Mouse (Mus musculus) megakaryocyte, embryonic 14.5 days (primary cell): ENCODE results near the gene Hdac1. TPM values are rescaled to one million over a fixed set of nuclear protein-coding genes. Genes with fewer than 3 reads are reported as not detected.
"Not testable (repeated sequence)": the region's sequence is repeated elsewhere in the genome, so short reads cannot be mapped to it uniquely, and the experiment has no call there.

Experiments used
- H3K27me3 ChIP-seq: replicated peaks from 2 replicates; pipeline ENCODE3; 2012; ENCODE audit warnings: inconsistent platforms
- H3K36me3 ChIP-seq: replicated peaks from 2 replicates; pipeline ENCODE3; 2012; ENCODE audit warnings: low read length, inconsistent platforms, mixed read lengths
- H3K4me1 ChIP-seq: 2 replicates; pipeline ENCODE4 v1.6.1; 2012; ENCODE audit warnings: inconsistent platforms
- H3K4me3 ChIP-seq: replicated peaks from 2 replicates; pipeline ENCODE3; 2012; ENCODE audit warnings: moderate library complexity, mild to moderate bottlenecking, inconsistent platforms
- H3K9me3 ChIP-seq: 2 replicates; pipeline ENCODE4 v1.6.1; 2012; ENCODE audit warnings: inconsistent platforms
- FLI1 ChIP-seq: IDR thresholded peaks from 2 replicates; pipeline ENCODE4 v1.6.1; 2012; ENCODE audit warnings: low read length, inconsistent platforms, mixed read lengths
- GATA1 ChIP-seq: IDR thresholded peaks from 3 replicates; pipeline ENCODE4 v1.6.1; 2012; ENCODE audit warnings: mixed read lengths, low read length, inconsistent platforms, borderline replicate concordance
- polyA plus RNA-seq: library from polyadenylated mRNA; stranded (reverse); fragments of >175 nt; gene quantifications from 2 replicates; pipeline ENCODE4 v1.2.3, GENCODE M21; 2012; ENCODE audit warnings: low replicate concordance; ENCODE audit not compliant: insufficient read depth

The Hdac1 gene
- polyA plus RNA-seq, 1 experiment: 38.0 TPM

DNA sequence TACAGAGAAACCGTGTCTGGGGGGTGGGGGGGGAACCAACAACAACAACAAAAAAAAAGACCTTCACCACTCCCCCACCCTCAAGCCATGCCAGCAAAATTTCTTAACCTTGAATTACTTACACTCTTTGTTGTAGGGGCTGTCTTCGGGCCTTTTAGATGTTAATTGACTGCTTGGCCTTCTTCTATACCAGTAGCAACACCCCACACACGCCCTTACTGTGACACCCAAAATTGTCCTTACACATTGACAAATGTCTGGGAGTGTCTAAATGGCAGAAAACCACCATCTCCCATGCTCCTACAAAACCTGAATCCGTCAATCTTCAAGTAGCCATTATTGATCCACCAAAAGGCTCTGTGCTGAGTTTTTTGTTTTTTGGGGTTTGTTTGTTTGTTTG, 1.6 kb upstream of the Hdac1 start:
- Histone ChIP-seq H3K36me3 (peaks cover 8% of the 10 kb centered on the region), H3K4me1 (peaks cover 30% of the 10 kb centered on the region), H3K9me3 (no peaks in the 10 kb centered on the region), H3K27me3 (no peaks in the 10 kb centered on the region), H3K4me3 (no peak overlapping the region)
- TF ChIP-seq FLI1: no peak
- TF ChIP-seq GATA1: no peak

DNA sequence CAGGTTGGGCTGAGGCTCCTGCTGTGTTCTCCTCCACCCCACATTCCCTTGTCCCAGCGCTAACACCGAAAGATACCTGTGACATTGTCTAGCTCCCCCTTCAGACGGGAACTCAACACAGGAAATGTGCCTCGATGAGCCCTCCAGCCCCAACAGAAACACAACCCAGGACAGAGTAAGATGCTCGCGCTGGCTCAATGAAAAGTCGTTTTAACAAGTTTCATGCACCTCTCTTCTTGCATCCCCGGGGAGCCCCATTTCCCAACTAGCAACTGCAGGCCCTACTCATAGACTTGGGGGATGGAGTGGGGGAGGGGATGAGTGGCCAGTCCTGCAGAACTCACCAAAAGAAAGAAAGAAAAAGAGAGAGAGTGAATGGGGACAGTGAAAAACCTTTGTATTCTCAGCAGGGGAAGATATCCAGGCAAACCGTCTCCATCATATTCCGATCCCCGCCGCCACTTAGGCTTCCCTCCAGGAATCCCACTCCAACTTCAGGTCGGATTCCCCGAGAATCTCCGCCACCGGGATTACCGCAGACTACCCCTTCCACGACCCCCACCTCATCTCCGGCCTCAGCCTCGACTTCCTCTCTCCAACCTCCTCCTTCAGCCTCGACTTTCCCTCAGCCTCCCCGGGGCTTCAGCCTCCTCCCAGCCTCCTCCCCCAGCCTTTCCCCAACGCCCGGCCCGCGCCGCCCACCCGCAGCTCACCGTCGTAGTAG, 483 bp downstream of the Hdac1 start:
- H3K27me3 ChIP-seq: no peaks in the 10 kb centered on the region
- TF ChIP-seq FLI1 (no peak), GATA1 (no peak)
- H3K36me3 ChIP-seq: peaks cover 28% of the 10 kb centered on the region
- no peaks in the 10 kb centered on the region for H3K9me3 ChIP-seq
- peak overlapping the region; percentile 98 for H3K4me3 ChIP-seq
- H3K4me1 ChIP-seq: peaks cover 39% of the 10 kb centered on the region

DNA sequence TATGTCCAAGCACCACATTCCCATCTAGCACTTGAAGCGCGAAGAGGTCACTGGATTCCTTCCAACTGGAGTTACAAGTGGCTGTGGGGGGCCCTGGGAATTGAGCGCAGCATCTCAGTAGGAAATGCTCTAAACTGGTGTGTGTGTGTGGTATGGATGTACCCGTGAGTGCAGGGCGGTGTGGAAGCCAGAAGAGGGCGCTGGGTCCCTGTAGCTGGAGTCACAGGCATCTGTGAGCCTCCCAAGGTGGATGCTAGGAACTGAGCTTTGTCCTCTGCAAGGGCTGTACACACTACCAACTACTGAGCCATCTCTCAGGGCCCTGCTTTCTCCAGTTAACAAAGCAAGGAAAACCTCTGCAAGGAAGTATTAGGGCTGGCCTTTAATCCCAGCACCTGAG, 2.5 kb downstream of the Hdac1 start:
- Histone ChIP-seq H3K36me3 (peaks cover 44% of the 10 kb centered on the region), H3K4me3 (peak overlapping the region; percentile 50), H3K4me1 (peaks cover 42% of the 10 kb centered on the region), H3K27me3 (no peaks in the 10 kb centered on the region), H3K9me3 (no peaks in the 10 kb centered on the region)
- no peak for TF ChIP-seq FLI1
- no peak for TF ChIP-seq GATA1

GRCm38 (mm10) chr4:129528901-129529300, 13.6 kb downstream of the Hdac1 start:
- not testable (repeated sequence) for H3K4me3 ChIP-seq, H3K27me3 ChIP-seq, H3K9me3 ChIP-seq, H3K4me1 ChIP-seq
- peaks cover 74% of the 10 kb centered on the region for H3K36me3 ChIP-seq

DNA sequence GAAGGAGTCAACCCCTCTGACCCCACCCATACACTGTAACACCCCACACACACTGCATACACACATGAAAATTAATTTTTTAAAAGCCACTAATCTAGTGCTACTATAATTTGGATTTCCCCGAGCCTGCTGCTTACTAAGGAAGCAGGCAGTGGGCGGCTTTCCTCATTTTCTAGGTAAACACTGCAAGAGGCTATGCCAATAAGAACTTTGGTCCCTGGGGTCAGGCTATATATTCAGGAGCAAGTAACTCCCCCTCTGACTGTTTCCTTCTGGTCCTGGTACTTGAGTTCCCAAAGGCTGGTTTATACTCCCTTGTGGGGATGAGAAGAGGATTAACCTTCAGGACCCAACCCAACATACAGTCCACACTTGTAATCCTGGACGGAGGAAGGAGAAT, 16.6 kb downstream of the Hdac1 start:
- no peaks in the 10 kb centered on the region for H3K27me3 ChIP-seq
- TF ChIP-seq GATA1 (no peak), FLI1 (no peak)
- H3K36me3 ChIP-seq: peaks cover 81% of the 10 kb centered on the region
- no peak overlapping the region for H3K4me3 ChIP-seq
- H3K4me1 ChIP-seq: peaks cover 4% of the 10 kb centered on the region
- peaks cover 4% of the 10 kb centered on the region; the same call in 1 of the 2 replicates for H3K9me3 ChIP-seq

DNA sequence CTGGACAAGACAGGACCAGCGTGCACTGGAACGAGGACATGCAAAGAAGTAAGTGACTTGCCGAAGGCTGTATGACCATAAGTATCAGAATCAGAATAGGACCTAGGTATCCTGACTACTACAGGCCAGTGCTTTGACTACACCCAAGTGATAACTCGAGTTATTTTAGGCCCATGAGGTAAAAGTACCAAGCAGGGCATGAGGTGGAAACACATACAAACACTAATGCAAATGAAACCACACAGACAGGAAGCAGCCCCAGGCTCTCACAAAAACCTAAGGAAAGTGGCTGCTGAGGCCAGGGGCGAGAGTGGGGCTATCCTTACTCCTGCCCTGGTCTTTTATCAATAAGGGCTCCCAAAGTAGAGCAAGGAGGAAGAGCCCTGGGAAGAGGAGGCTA, 17.2 kb downstream of the Hdac1 start:
- H3K36me3 ChIP-seq: peaks cover 80% of the 10 kb centered on the region
- H3K27me3 ChIP-seq: no peaks in the 10 kb centered on the region
- no peak overlapping the region for H3K4me3 ChIP-seq
- TF ChIP-seq GATA1: no peak
- TF ChIP-seq FLI1: no peak
- peaks cover 4% of the 10 kb centered on the region; the same call in 1 of the 2 replicates for H3K9me3 ChIP-seq
- peaks cover 4% of the 10 kb centered on the region for H3K4me1 ChIP-seq

GRCm38 (mm10) chr4:129518519-129518918, 24.0 kb downstream of the Hdac1 start:
- peaks cover 12% of the 10 kb centered on the region for H3K4me1 ChIP-seq
- H3K4me3 ChIP-seq: no peak overlapping the region
- H3K36me3 ChIP-seq: peaks cover 72% of the 10 kb centered on the region
- TF ChIP-seq GATA1 (no peak), FLI1 (no peak)
- peaks cover 4% of the 10 kb centered on the region; the same call in 1 of the 2 replicates for H3K9me3 ChIP-seq
- H3K27me3 ChIP-seq: peaks cover 11% of the 10 kb centered on the region

- Histone ChIP-seq H3K36me3 (peaks cover 56% of the 10 kb centered on the region), H3K27me3 (peaks cover 25% of the 10 kb centered on the region), H3K4me3 (no peak overlapping the region), H3K4me1 (peaks cover 19% of the 10 kb centered on the region), H3K9me3 (peaks cover 4% of the 10 kb centered on the region; the same call in 1 of the 2 replicates)
- TF ChIP-seq GATA1 (no peak), FLI1 (no peak)
Measured at GRCm38 (mm10) chr4:129516925-129517324, 25.6 kb downstream of the Hdac1 start.

DNA sequence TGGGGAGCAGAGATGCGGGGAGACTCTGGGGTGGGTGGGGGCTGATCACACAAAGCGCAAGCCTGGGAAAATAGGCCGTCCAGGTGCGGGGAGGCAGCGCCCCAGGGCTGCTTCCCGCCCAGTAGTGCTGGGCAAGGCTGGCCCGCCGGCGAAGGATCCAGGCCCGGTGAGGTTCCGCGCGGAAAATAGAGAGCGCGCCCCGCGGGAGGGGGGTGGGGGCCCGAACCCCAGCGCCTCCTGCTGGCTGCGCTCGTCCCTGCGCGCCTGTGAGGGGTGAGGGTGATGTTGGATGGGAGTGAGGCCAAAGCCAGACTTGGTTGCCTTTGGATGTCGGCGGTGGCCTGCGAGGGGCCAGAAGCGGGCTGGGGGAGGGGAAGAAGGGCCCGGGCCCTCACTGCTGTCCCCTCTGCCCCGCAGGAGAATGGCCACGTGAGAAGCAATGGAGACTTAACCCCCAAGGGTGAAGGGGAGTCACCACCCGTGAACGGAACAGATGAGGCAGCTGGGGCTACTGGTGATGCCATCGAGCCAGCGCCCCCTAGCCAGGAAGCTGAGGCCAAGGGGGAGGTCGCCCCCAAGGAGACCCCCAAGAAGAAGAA, 28.1 kb downstream of the Hdac1 start:
- Histone ChIP-seq H3K9me3 (no peaks in the 10 kb centered on the region), H3K4me1 (peaks cover 19% of the 10 kb centered on the region), H3K27me3 (peaks cover 45% of the 10 kb centered on the region), H3K4me3 (peak overlapping the region; percentile 91), H3K36me3 (peaks cover 32% of the 10 kb centered on the region)
- TF ChIP-seq FLI1 (no peak), GATA1 (no peak)

DNA sequence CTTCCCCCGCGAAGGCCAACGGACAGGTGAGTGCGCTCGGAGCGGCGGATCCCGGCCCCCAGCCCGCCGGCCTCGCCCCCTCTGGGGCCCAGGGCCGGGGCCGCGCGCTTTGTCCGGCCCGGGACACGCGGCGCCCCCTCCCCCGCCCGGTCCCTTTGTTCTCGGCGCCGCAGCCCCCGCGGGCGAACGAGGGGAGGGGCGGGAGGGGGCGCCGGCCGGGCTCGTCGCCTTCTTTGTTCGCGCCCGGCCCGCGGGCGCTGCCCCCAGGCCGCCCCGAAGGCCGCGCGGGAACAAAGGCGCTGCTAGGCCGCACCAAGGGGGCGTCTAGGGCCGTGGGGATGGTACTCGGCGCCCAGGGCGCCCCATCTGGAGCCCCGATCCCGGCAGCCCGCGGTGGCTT, 28.6 kb downstream of the Hdac1 start:
- Histone ChIP-seq H3K9me3 (no peaks in the 10 kb centered on the region), H3K4me1 (peaks cover 23% of the 10 kb centered on the region), H3K4me3 (peak overlapping the region; percentile 91), H3K27me3 (peaks cover 50% of the 10 kb centered on the region), H3K36me3 (peaks cover 28% of the 10 kb centered on the region)
- no peak for TF ChIP-seq GATA1
- no peak for TF ChIP-seq FLI1
